Mouse (Mus musculus): ENCODE results near the gene Akip1.

GRCm38 (mm10) chr7:109657884-109658283 lies 45.6 kb upstream of the Akip1 start:
- TF ChIP-seq CTCF (IDR thresholded peaks at IDR 0.05; ENCODE audit: low read depth, low read length) (no peak), POLR2A (IDR thresholded peaks at IDR 0.05; ENCODE audit: borderline replicate concordance, low read depth, low read length) (no peak)

Data from bone marrow macrophage, adult 2 months (primary cell).